Mouse (Mus musculus) lung, postnatal 0 days (tissue): ENCODE measurements around the gene Fn1. TPM values are rescaled to one million over a fixed set of nuclear protein-coding genes. Genes with fewer than 3 reads are reported as not detected.

ENCODE experiments used
- ATAC-seq: fragments of 200-750 bp; cut with Nextera tagmentation; 2 replicates; pipeline ENCODE4 v1.8.0; 2017; ENCODE audit warnings: moderate library complexity
- DNase-seq: peaks from one replicate; pipeline ENCODE4 v3.0.0-alpha.2; 2016; ENCODE audit warnings: low spot score
- H3K27ac ChIP-seq: fragments of 300-500 bp; sonication (generic); 2 replicates; pipeline ENCODE4 v1.5.1; 2014; ENCODE audit warnings: antibody characterized with exemption, mild to moderate bottlenecking, low read length, mixed read lengths
- H3K27me3 ChIP-seq: fragments of 300-500 bp; sonication (generic); replicated peaks from 2 replicates; pipeline ENCODE4 v1.6.1; 2014; ENCODE audit warnings: low read length, mixed read lengths; ENCODE audit not compliant: insufficient read depth
- H3K36me3 ChIP-seq: fragments of 300-500 bp; sonication (generic); 2 replicates; pipeline ENCODE4 v1.6.1; 2014; ENCODE audit warnings: low read length, mixed read lengths; ENCODE audit not compliant: insufficient read depth
- H3K4me1 ChIP-seq: fragments of 300-500 bp; sonication (generic); 2 replicates; pipeline ENCODE4 v1.6.1; 2014; ENCODE audit warnings: antibody characterized with exemption, low read depth, low read length, mixed read lengths; ENCODE audit not compliant: insufficient read depth
- H3K4me2 ChIP-seq: fragments of 300-500 bp; sonication (generic); replicated peaks from 2 replicates; pipeline ENCODE4 v1.6.1; 2014; ENCODE audit warnings: low read depth, mild to moderate bottlenecking, low read length, moderate library complexity, mixed read lengths
- H3K4me3 ChIP-seq: fragments of 300-500 bp; sonication (generic); 2 replicates; pipeline ENCODE4 v1.5.1; 2014; ENCODE audit warnings: low read depth, low read length
- H3K9ac ChIP-seq: fragments of 300-500 bp; sonication (generic); replicated peaks from 2 replicates; pipeline ENCODE4 v1.6.1; 2014; ENCODE audit warnings: low read depth, mild to moderate bottlenecking
- H3K9me3 ChIP-seq: fragments of 300-500 bp; sonication (generic); 2 replicates; pipeline ENCODE4 v1.6.1; 2016; ENCODE audit warnings: low read length, mixed read lengths
- CTCF ChIP-seq: IDR thresholded peaks from 2 replicates; pipeline ENCODE4 v1.5.1; 2016; ENCODE audit warnings: antibody characterized with exemption, mild to moderate bottlenecking
- EP300 ChIP-seq: IDR thresholded peaks from 2 replicates; pipeline ENCODE4 v1.6.1; 2016; ENCODE audit warnings: antibody characterized with exemption, mild to moderate bottlenecking, control low read depth
- WGBS: fragments of 180-500 bp; shearing (Covaris S2); extraction: QIAGEN DNeasy Blood & Tissue Kit; methylation state at CpG from one replicate; pipeline ENCODE4 v1.1.7; 2014; 5-methylcytosine and 5-hydroxymethylcytosine counted together
- polyA plus RNA-seq: library from polyadenylated mRNA; unstranded; fragments of >200 nt; fragmentation: Nextera tagmentation; extraction: Ambion mirVana; gene quantifications from 2 replicates; pipeline ENCODE4 v1.2.1, GENCODE M21; 2015

Gene Fn1
- polyA plus RNA-seq, 1 experiment from 2014 or later = 295 TPM

GRCm38 (mm10) chr1:71673398-71673910 is 20.5 kb upstream of the Fn1 start:
- ATAC-seq (no peak), DNase-seq (no peak)
- TF ChIP-seq CTCF (no peak), EP300 (no peak)
- Histone ChIP-seq H3K4me3 (no peak overlapping the region), H3K27ac (no peak overlapping the region), H3K4me2 (no peak overlapping the region), H3K36me3 (no peaks in the 10 kb centered on the region), H3K9ac (no peak overlapping the region), H3K27me3 (no peaks in the 10 kb centered on the region), H3K9me3 (no peaks in the 10 kb centered on the region), H3K4me1 (no peaks in the 10 kb centered on the region)
- 13% methylated on average over 3 of the region's 3 CpGs for WGBS

GRCm38 (mm10) chr1:71672346-71672745 is 19.3 kb upstream of the Fn1 start:
- no peaks in the 10 kb centered on the region for H3K9me3 ChIP-seq
- TF ChIP-seq EP300 (no peak), CTCF (no peak)

GRCm38 (mm10) chr1:71663242-71663641 is 10.2 kb upstream of the Fn1 start:
- DNase-seq = peak; percentile 71
- Histone ChIP-seq H3K27ac (no peak overlapping the region), H3K9me3 (no peaks in the 10 kb centered on the region), H3K4me3 (no peak overlapping the region), H3K4me1 (no peaks in the 10 kb centered on the region), H3K27me3 (no peaks in the 10 kb centered on the region), H3K9ac (no peak overlapping the region), H3K36me3 (no peaks in the 10 kb centered on the region), H3K4me2 (no peak overlapping the region)
- TF ChIP-seq EP300 (peak; percentile 34; the same call in 1 of the 2 replicates), CTCF (no peak)
- ATAC-seq = peak; percentile 67
- 65% methylated on average over 6 of the region's 6 CpGs for WGBS

More at GRCm38 (mm10) chr1:71672346-71672745, 19.3 kb upstream of the Fn1 start:
- no peak overlapping the region for H3K27ac ChIP-seq
- no peaks in the 10 kb centered on the region for H3K27me3 ChIP-seq
- 83% methylated on average over 3 of the region's 3 CpGs for WGBS
- DNase-seq (no peak), ATAC-seq (no peak)
- no peak overlapping the region for H3K4me2 ChIP-seq
- H3K9ac ChIP-seq = no peak overlapping the region
- no peaks in the 10 kb centered on the region for H3K36me3 ChIP-seq
- H3K4me3 ChIP-seq = no peak overlapping the region
- no peaks in the 10 kb centered on the region for H3K4me1 ChIP-seq

GRCm38 (mm10) chr1:71658632-71659031 is 5.6 kb upstream of the Fn1 start:
- no peaks in the 10 kb centered on the region for H3K36me3 ChIP-seq
- ATAC-seq (no peak), DNase-seq (no peak)
- no peaks in the 10 kb centered on the region for H3K4me1 ChIP-seq
- no peaks in the 10 kb centered on the region for H3K27me3 ChIP-seq
- TF ChIP-seq CTCF = no peak
- no peak for TF ChIP-seq EP300
- H3K9me3 ChIP-seq = no peaks in the 10 kb centered on the region
- no peak overlapping the region for H3K4me3 ChIP-seq
- 66% methylated on average over 6 of the region's 6 CpGs for WGBS
- no peak overlapping the region for H3K4me2 ChIP-seq
- H3K9ac ChIP-seq = no peak overlapping the region
- H3K27ac ChIP-seq = no peak overlapping the region

- Histone ChIP-seq H3K27me3 (no peaks in the 10 kb centered on the region), H3K36me3 (no peaks in the 10 kb centered on the region), H3K4me1 (no peaks in the 10 kb centered on the region), H3K4me2 (no peak overlapping the region), H3K9me3 (no peaks in the 10 kb centered on the region), H3K27ac (no peak overlapping the region), H3K9ac (no peak overlapping the region), H3K4me3 (no peak overlapping the region)
- no peak for TF ChIP-seq CTCF
- DNase-seq = no peak
- 35% methylated on average over 6 of the region's 6 CpGs for WGBS
- no peak for ATAC-seq
Observed at GRCm38 (mm10) chr1:71656309-71656708, 3.3 kb upstream of the Fn1 start.

- H3K9me3 ChIP-seq = no peaks in the 10 kb centered on the region
- no peaks in the 10 kb centered on the region for H3K4me1 ChIP-seq
- DNase-seq (no peak), ATAC-seq (no peak)
- 15% methylated on average over 8 of the region's 8 CpGs for WGBS
- no peak for TF ChIP-seq CTCF
- no peak for TF ChIP-seq EP300
- H3K27me3 ChIP-seq = no peaks in the 10 kb centered on the region
- no peaks in the 10 kb centered on the region for H3K36me3 ChIP-seq
- peak overlapping the region; percentile 43 for H3K9ac ChIP-seq
- H3K27ac ChIP-seq = peak overlapping the region; percentile 86
- peak overlapping the region; percentile 60 for H3K4me3 ChIP-seq
- peak overlapping the region; percentile 85 for H3K4me2 ChIP-seq
Observed at GRCm38 (mm10) chr1:71654221-71654620, 1.2 kb upstream of the Fn1 start.
